Mouse (Mus musculus) midbrain, embryonic 16.5 days (tissue): ENCODE results near the gene Dek. TPM values are rescaled to one million over a fixed set of nuclear protein-coding genes. Genes with fewer than 3 reads are reported as not detected.

ENCODE experiments used
- ATAC-seq: fragments of 200-750 bp; cut with Nextera tagmentation; 2 replicates; pipeline ENCODE4 v1.8.0; 2017; ENCODE audit warnings: moderate TSS enrichment
- H3K27ac ChIP-seq: fragments of 300-500 bp; sonication (generic); 2 replicates; pipeline ENCODE4 v1.5.1; 2014; ENCODE audit warnings: mild to moderate bottlenecking, low read length, mixed read lengths
- H3K27me3 ChIP-seq: fragments of 300-500 bp; sonication (generic); 2 replicates; pipeline ENCODE4 v1.6.1; 2014; ENCODE audit warnings: low read depth, low read length, mixed read lengths; ENCODE audit not compliant: control insufficient read depth, insufficient read depth
- H3K36me3 ChIP-seq: fragments of 300-500 bp; sonication (generic); 2 replicates; pipeline ENCODE4 v1.6.1; 2014; ENCODE audit warnings: mild to moderate bottlenecking, low read length, moderate library complexity, mixed read lengths; ENCODE audit not compliant: control insufficient read depth, insufficient read depth
- H3K4me1 ChIP-seq: fragments of 300-500 bp; sonication (generic); 2 replicates; pipeline ENCODE4 v1.6.1; 2014; ENCODE audit warnings: mild to moderate bottlenecking, low read length, mixed read lengths; ENCODE audit not compliant: control insufficient read depth, insufficient read depth
- H3K4me2 ChIP-seq: fragments of 300-500 bp; sonication (generic); 2 replicates; pipeline ENCODE4 v1.6.1; 2014; ENCODE audit warnings: mild to moderate bottlenecking, low read length, mixed read lengths
- H3K4me3 ChIP-seq: fragments of 300-500 bp; sonication (generic); 2 replicates; pipeline ENCODE4 v1.5.1; 2014; ENCODE audit warnings: low read depth, mild to moderate bottlenecking, low read length, moderate library complexity, mixed read lengths
- H3K9ac ChIP-seq: fragments of 300-500 bp; sonication (generic); 2 replicates; pipeline ENCODE4 v1.6.1; 2014; ENCODE audit warnings: low read depth, low read length, mixed read lengths
- H3K9me3 ChIP-seq: fragments of 300-500 bp; sonication (generic); replicated peaks from 2 replicates; pipeline ENCODE4 v1.6.1; 2014; ENCODE audit warnings: mild to moderate bottlenecking, low read length, mixed read lengths; ENCODE audit not compliant: control insufficient read depth, poor library complexity, severe bottlenecking
- WGBS: fragments of 180-500 bp; shearing (Covaris S2); extraction: QIAGEN DNeasy Blood & Tissue Kit; methylation state at CpG from one replicate; pipeline ENCODE4 v1.1.7; 2014; 5-methylcytosine and 5-hydroxymethylcytosine counted together
- polyA plus RNA-seq: library from polyadenylated mRNA; unstranded; fragments of >200 nt; fragmentation: Nextera tagmentation; extraction: Ambion mirVana; gene quantifications from 2 replicates; pipeline ENCODE4 v1.2.1, GENCODE M21; 2015

Gene Dek
- polyA plus RNA-seq, 1 experiment from 2014 or later = 94.8 TPM

- H3K27ac ChIP-seq = no peak overlapping the region
- H3K9me3 ChIP-seq = no peaks in the 10 kb centered on the region
- H3K9ac ChIP-seq = no peak overlapping the region
- H3K4me2 ChIP-seq = peak overlapping the region; percentile 100
- H3K4me1 ChIP-seq = peaks cover 16% of the 10 kb centered on the region
- 35% methylated on average over 12 of the region's 12 CpGs for WGBS
- H3K27me3 ChIP-seq = peaks cover 4% of the 10 kb centered on the region; the same call in 1 of the 2 replicates
- H3K4me3 ChIP-seq = peak overlapping the region; percentile 66; the same call in 1 of the 2 replicates
- H3K36me3 ChIP-seq = no peaks in the 10 kb centered on the region
- ATAC-seq = no peak
Measured at GRCm38 (mm10) chr13:47121333-47121889, 15.4 kb upstream of the Dek start.

- Histone ChIP-seq H3K9me3 (no peaks in the 10 kb centered on the region), H3K27ac (no peak overlapping the region), H3K27me3 (peaks cover 3% of the 10 kb centered on the region; the same call in 1 of the 2 replicates), H3K4me2 (no peak overlapping the region), H3K4me1 (no peaks in the 10 kb centered on the region), H3K36me3 (no peaks in the 10 kb centered on the region), H3K4me3 (no peak overlapping the region), H3K9ac (no peak overlapping the region)
- ATAC-seq = no peak
- 89% methylated on average over 3 of the region's 3 CpGs for WGBS
Measured at GRCm38 (mm10) chr13:47116000-47116399, 10.0 kb upstream of the Dek start.

DNA sequence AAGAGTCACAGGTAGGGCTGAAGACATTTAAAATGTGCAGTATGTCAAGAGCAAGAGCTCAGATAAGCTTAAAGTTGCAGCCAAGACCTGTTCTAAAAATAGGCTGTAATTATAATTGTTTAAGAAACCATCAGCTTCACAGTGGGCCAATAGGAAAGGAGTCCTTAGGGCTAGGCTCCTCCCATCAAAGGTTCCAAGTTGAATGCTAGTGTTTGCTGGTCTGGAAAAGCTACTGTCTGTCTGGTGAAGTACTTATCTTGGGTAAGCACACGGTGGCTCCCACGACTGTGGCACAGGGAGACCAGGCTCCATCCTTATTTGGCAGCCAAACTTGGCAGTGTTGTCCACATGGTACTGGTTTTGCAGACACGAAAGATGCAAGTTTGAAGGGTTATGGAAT lies 6.9 kb upstream of the Dek start:
- H3K4me3 ChIP-seq = no peak overlapping the region
- no peaks in the 10 kb centered on the region for H3K27me3 ChIP-seq
- H3K36me3 ChIP-seq = no peaks in the 10 kb centered on the region
- WGBS = 65% methylated on average over 3 of the region's 3 CpGs
- H3K4me2 ChIP-seq = no peak overlapping the region
- no peak overlapping the region for H3K9ac ChIP-seq
- H3K9me3 ChIP-seq = no peaks in the 10 kb centered on the region
- H3K4me1 ChIP-seq = no peaks in the 10 kb centered on the region
- H3K27ac ChIP-seq = no peak overlapping the region
- no peak for ATAC-seq

DNA sequence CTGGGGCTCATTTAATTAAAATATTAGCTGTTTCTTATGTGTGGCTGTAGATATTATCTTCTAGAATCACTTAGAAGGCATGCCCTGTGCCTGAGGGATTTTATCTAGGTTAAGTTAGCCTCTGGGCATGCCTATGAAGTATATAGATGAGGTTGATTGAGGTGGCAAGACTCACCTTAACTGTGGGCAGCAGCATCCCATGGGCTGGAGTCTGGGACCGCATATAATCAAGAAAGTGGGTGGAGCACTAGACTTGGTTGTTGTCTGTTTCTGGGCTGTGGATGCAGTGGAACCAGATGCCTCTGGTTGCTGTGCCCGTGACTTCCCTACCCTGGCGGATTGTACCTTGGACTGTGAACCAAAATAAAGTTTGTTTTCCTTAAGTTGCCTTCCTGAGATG lies 6.1 kb upstream of the Dek start:
- no peak for ATAC-seq
- no peak overlapping the region for H3K27ac ChIP-seq
- 88% methylated on average over 3 of the region's 3 CpGs for WGBS
- H3K36me3 ChIP-seq = no peaks in the 10 kb centered on the region
- no peaks in the 10 kb centered on the region for H3K9me3 ChIP-seq
- H3K4me2 ChIP-seq = no peak overlapping the region
- H3K4me1 ChIP-seq = peaks cover 2% of the 10 kb centered on the region; the same call in 1 of the 2 replicates
- no peaks in the 10 kb centered on the region; the same call in 1 of the 2 replicates for H3K27me3 ChIP-seq
- no peak overlapping the region for H3K9ac ChIP-seq
- no peak overlapping the region for H3K4me3 ChIP-seq

- Histone ChIP-seq H3K36me3 (no peaks in the 10 kb centered on the region), H3K4me3 (no peak overlapping the region), H3K9ac (no peak overlapping the region), H3K9me3 (no peaks in the 10 kb centered on the region), H3K27me3 (no peaks in the 10 kb centered on the region; the same call in 1 of the 2 replicates), H3K27ac (no peak overlapping the region), H3K4me1 (peaks cover 5% of the 10 kb centered on the region; the same call in 1 of the 2 replicates), H3K4me2 (no peak overlapping the region)
- 81% methylated on average over 3 of the region's 3 CpGs for WGBS
- no peak for ATAC-seq
Measured at GRCm38 (mm10) chr13:47111185-47111584, 5.2 kb upstream of the Dek start.

GRCm38 (mm10) chr13:47109239-47109638 lies 3.2 kb upstream of the Dek start:
- no peak overlapping the region for H3K9ac ChIP-seq
- ATAC-seq = no peak
- no peaks in the 10 kb centered on the region; the same call in 1 of the 2 replicates for H3K27me3 ChIP-seq
- peaks cover 13% of the 10 kb centered on the region for H3K4me1 ChIP-seq
- 88% methylated on average over 2 of the region's 2 CpGs for WGBS
- no peak overlapping the region for H3K4me3 ChIP-seq
- no peaks in the 10 kb centered on the region for H3K9me3 ChIP-seq
- H3K27ac ChIP-seq = no peak overlapping the region
- no peaks in the 10 kb centered on the region for H3K36me3 ChIP-seq
- H3K4me2 ChIP-seq = no peak overlapping the region

- Histone ChIP-seq H3K4me3 (peak overlapping the region; percentile 93), H3K27ac (peak overlapping the region; percentile 98), H3K9me3 (no peaks in the 10 kb centered on the region), H3K27me3 (no peaks in the 10 kb centered on the region; the same call in 1 of the 2 replicates), H3K36me3 (no peaks in the 10 kb centered on the region), H3K4me1 (peaks cover 25% of the 10 kb centered on the region), H3K9ac (peak overlapping the region; percentile 87), H3K4me2 (peak overlapping the region; percentile 73)
- WGBS = 0% methylated on average over 20 of the region's 20 CpGs
- peak; percentile 44; the same call in 1 of the 2 replicates for ATAC-seq
Measured at GRCm38 (mm10) chr13:47106580-47106888, 533 bp upstream of the Dek start.

DNA sequence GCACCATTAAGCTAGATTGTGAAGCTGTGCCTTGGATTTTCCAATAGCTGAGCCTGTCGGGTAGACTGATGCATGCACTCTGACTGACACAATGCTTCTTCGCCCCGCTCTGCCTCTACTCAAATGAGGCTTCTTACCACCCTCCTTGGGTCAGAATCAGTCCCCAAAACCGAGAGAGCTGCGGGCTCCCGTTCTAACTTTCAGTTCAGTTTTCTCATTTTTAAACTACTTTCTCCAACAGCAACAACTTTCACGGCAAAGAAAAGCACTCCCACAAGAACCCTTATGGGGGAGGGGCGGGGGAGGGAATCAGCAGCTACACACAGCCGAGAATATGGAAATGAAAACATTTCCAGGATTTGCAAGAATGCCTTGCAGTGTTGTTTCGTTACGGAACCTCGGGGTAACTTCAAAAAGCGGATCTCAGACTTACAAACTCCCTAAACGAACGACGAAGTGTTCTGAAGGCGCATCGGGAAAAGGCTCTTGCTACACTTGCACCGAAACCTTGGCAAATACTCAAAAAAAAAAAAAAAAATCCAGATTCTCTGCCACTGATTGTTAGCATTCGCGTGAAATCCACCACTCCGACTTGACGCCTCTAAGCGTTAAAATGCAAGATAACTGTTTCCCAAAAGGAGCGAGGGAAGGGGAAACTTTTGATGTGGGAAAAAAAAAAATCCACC lies 1.0 kb downstream of the Dek start:
- peak overlapping the region; percentile 93 for H3K4me3 ChIP-seq
- peaks cover 25% of the 10 kb centered on the region for H3K4me1 ChIP-seq
- peak overlapping the region; percentile 87 for H3K9ac ChIP-seq
- no peaks in the 10 kb centered on the region; the same call in 1 of the 2 replicates for H3K27me3 ChIP-seq
- H3K4me2 ChIP-seq = peak overlapping the region; percentile 90
- no peak for ATAC-seq
- H3K36me3 ChIP-seq = no peaks in the 10 kb centered on the region
- under 1% methylated on average over 25 of the region's 25 CpGs for WGBS
- H3K27ac ChIP-seq = peak overlapping the region; percentile 98
- H3K9me3 ChIP-seq = no peaks in the 10 kb centered on the region

- Histone ChIP-seq H3K4me3 (no peak overlapping the region; the same call in 1 of the 2 replicates), H3K4me2 (peak overlapping the region; percentile 90), H3K9me3 (no peaks in the 10 kb centered on the region), H3K36me3 (no peaks in the 10 kb centered on the region), H3K27ac (no peak overlapping the region), H3K27me3 (no peaks in the 10 kb centered on the region; the same call in 1 of the 2 replicates), H3K4me1 (peaks cover 25% of the 10 kb centered on the region), H3K9ac (no peak overlapping the region)
- 10% methylated on average over 2 of the region's 2 CpGs for WGBS
- ATAC-seq = no peak
Measured at GRCm38 (mm10) chr13:47104146-47104545, 1.9 kb downstream of the Dek start.
